Mouse (Mus musculus): ENCODE measurements around the gene Phb2. TPM values are rescaled to one million over a fixed set of nuclear protein-coding genes. Genes with fewer than 3 reads are reported as not detected.

Phb2 gene
- polyA plus RNA-seq (2012) = 19.9 and 21.8 TPM in 2 replicates

- TF ChIP-seq GATA1 (IDR thresholded peaks at IDR 0.05; ENCODE audit: low read length) (no peak), TAL1 (IDR thresholded peaks at IDR 0.05; ENCODE audit: low read length) (no peak)
- Histone ChIP-seq H3K36me3 (ENCODE audit: control insufficient read depth) (peaks cover 73% of the 10 kb centered on the region), H3K4me1 (ENCODE audit: control insufficient read depth) (peaks cover 62% of the 10 kb centered on the region)
These were observed at the start of gene Phb2, which contains the start of gene Emg1 for GRCm38 (mm10) chr6:124711824-124712782. Gene Phb2, plus strand, starts transcription at chr6:124712336. Gene Emg1, minus strand, starts transcription at chr6:124712178.

GRCm38 (mm10) chr6:124662477-124663423, 49.4 kb upstream of the Phb2 start, which contains the start of gene Lpcat3:
Gene Lpcat3, plus strand, starts transcription at chr6:124663027.
- no peaks in the 10 kb centered on the region for H3K9me3 ChIP-seq (ENCODE audit: control insufficient read depth, low read length)
- TF ChIP-seq GATA1 (IDR thresholded peaks at IDR 0.05; ENCODE audit: low read length) = no peak
- TF ChIP-seq TAL1 (IDR thresholded peaks at IDR 0.05; ENCODE audit: low read length) = no peak
- H3K36me3 ChIP-seq (ENCODE audit: control insufficient read depth) = peaks cover 30% of the 10 kb centered on the region
- peaks cover 60% of the 10 kb centered on the region for H3K4me1 ChIP-seq (ENCODE audit: control insufficient read depth)
- peak within 1 kb of the TSS; percentile 100 for H3K4me3 ChIP-seq (replicated peaks)
- no peaks in the 10 kb centered on the region for H3K27me3 ChIP-seq (ENCODE audit: control insufficient read depth)

More at GRCm38 (mm10) chr6:124711824-124712782, at the start of gene Phb2, which contains the start of gene Emg1:
- no peaks in the 10 kb centered on the region for H3K9me3 ChIP-seq (ENCODE audit: control insufficient read depth, low read length)
- no peaks in the 10 kb centered on the region for H3K27me3 ChIP-seq (ENCODE audit: control insufficient read depth)
- peak within 1 kb of the TSS; percentile 79 for H3K4me3 ChIP-seq (replicated peaks)

- TF ChIP-seq GATA1 (IDR thresholded peaks at IDR 0.05; ENCODE audit: low read length) = no peak
- H3K4me1 ChIP-seq (ENCODE audit: control insufficient read depth) = peaks cover 63% of the 10 kb centered on the region
These were observed 48.7 kb upstream of the Phb2 start for GRCm38 (mm10) chr6:124663424-124663795.

GRCm38 (mm10) chr6:124664256-124664655, 47.9 kb upstream of the Phb2 start:
- Histone ChIP-seq H3K4me1 (ENCODE audit: control insufficient read depth) (peaks cover 66% of the 10 kb centered on the region), H3K27me3 (ENCODE audit: control insufficient read depth) (no peaks in the 10 kb centered on the region)

More at GRCm38 (mm10) chr6:124663424-124663795, 48.7 kb upstream of the Phb2 start:
- Histone ChIP-seq H3K4me3 (replicated peaks) (peak overlapping the region; percentile 100), H3K9me3 (ENCODE audit: control insufficient read depth, low read length) (no peaks in the 10 kb centered on the region), H3K36me3 (ENCODE audit: control insufficient read depth) (peaks cover 36% of the 10 kb centered on the region), H3K27me3 (ENCODE audit: control insufficient read depth) (no peaks in the 10 kb centered on the region)

GRCm38 (mm10) chr6:124665011-124665410, 47.1 kb upstream of the Phb2 start:
- Histone ChIP-seq H3K27me3 (ENCODE audit: control insufficient read depth) (no peaks in the 10 kb centered on the region), H3K36me3 (ENCODE audit: control insufficient read depth) (peaks cover 50% of the 10 kb centered on the region), H3K9me3 (ENCODE audit: control insufficient read depth, low read length) (no peaks in the 10 kb centered on the region), H3K4me1 (ENCODE audit: control insufficient read depth) (peaks cover 67% of the 10 kb centered on the region), H3K4me3 (replicated peaks) (peak overlapping the region; percentile 100)
- no peak for TF ChIP-seq TAL1 (IDR thresholded peaks at IDR 0.05; ENCODE audit: low read length)
- peak; percentile 42; the same call in 1 of the 2 replicates for TF ChIP-seq GATA1 (IDR thresholded peaks at IDR 0.05; ENCODE audit: low read length)

More at GRCm38 (mm10) chr6:124664256-124664655, 47.9 kb upstream of the Phb2 start:
- TF ChIP-seq GATA1 (IDR thresholded peaks at IDR 0.05; ENCODE audit: low read length) (no peak), TAL1 (IDR thresholded peaks at IDR 0.05; ENCODE audit: low read length) (no peak)
- Histone ChIP-seq H3K36me3 (ENCODE audit: control insufficient read depth) (peaks cover 45% of the 10 kb centered on the region), H3K9me3 (ENCODE audit: control insufficient read depth, low read length) (no peaks in the 10 kb centered on the region), H3K4me3 (replicated peaks) (peak overlapping the region; percentile 100)

GRCm38 (mm10) chr6:124669234-124669859, 42.8 kb upstream of the Phb2 start:
- TF ChIP-seq TAL1 (IDR thresholded peaks at IDR 0.05; ENCODE audit: low read length) (no peak), GATA1 (IDR thresholded peaks at IDR 0.05; ENCODE audit: low read length) (no peak)
- no peak overlapping the region for H3K4me3 ChIP-seq (replicated peaks)
- no peaks in the 10 kb centered on the region for H3K27me3 ChIP-seq (ENCODE audit: control insufficient read depth)
- H3K9me3 ChIP-seq (ENCODE audit: control insufficient read depth, low read length) = no peaks in the 10 kb centered on the region
- H3K36me3 ChIP-seq (ENCODE audit: control insufficient read depth) = peaks cover 91% of the 10 kb centered on the region
- H3K4me1 ChIP-seq (ENCODE audit: control insufficient read depth) = peaks cover 76% of the 10 kb centered on the region

GRCm38 (mm10) chr6:124670281-124670900, 41.7 kb upstream of the Phb2 start:
- Histone ChIP-seq H3K4me3 (replicated peaks) (no peak overlapping the region), H3K27me3 (ENCODE audit: control insufficient read depth) (no peaks in the 10 kb centered on the region), H3K4me1 (ENCODE audit: control insufficient read depth) (peaks cover 72% of the 10 kb centered on the region), H3K36me3 (ENCODE audit: control insufficient read depth) (peaks cover 95% of the 10 kb centered on the region), H3K9me3 (ENCODE audit: control insufficient read depth, low read length) (no peaks in the 10 kb centered on the region)
- no peak for TF ChIP-seq TAL1 (IDR thresholded peaks at IDR 0.05; ENCODE audit: low read length)
- TF ChIP-seq GATA1 (IDR thresholded peaks at IDR 0.05; ENCODE audit: low read length) = no peak

- Histone ChIP-seq H3K36me3 (ENCODE audit: control insufficient read depth) (peaks cover 93% of the 10 kb centered on the region), H3K4me1 (ENCODE audit: control insufficient read depth) (peaks cover 69% of the 10 kb centered on the region), H3K9me3 (ENCODE audit: control insufficient read depth, low read length) (no peaks in the 10 kb centered on the region), H3K27me3 (ENCODE audit: control insufficient read depth) (no peaks in the 10 kb centered on the region), H3K4me3 (replicated peaks) (no peak overlapping the region)
- no peak for TF ChIP-seq TAL1 (IDR thresholded peaks at IDR 0.05; ENCODE audit: low read length)
- TF ChIP-seq GATA1 (IDR thresholded peaks at IDR 0.05; ENCODE audit: low read length) = no peak
These were observed 40.0 kb upstream of the Phb2 start for GRCm38 (mm10) chr6:124672100-124672499.
